Mouse (Mus musculus) bone marrow, adult 2 months (tissue): ENCODE measurements around the gene Sgpp2.

Source experiments
- CTCF ChIP-seq: fragments of 200-500 bp; IDR thresholded peaks from 2 replicates; pipeline ENCODE4 v1.5.1; 2011; ENCODE audit warnings: low read length, control low read depth; ENCODE audit not compliant: control insufficient read depth, insufficient read depth
- POLR2A ChIP-seq: fragments of 200-500 bp; IDR thresholded peaks from 2 replicates; pipeline ENCODE4 v1.6.1; 2011; ENCODE audit warnings: low read depth, mild to moderate bottlenecking, control low read depth, low read length, borderline replicate concordance; ENCODE audit not compliant: control insufficient read depth

- TF ChIP-seq CTCF (no peak), POLR2A (no peak)
These were observed 111.6 kb downstream of the Sgpp2 start for GRCm38 (mm10) chr1:78421749-78422148.
